Mouse (Mus musculus): ENCODE data around the gene Gabbr1.

DNA sequence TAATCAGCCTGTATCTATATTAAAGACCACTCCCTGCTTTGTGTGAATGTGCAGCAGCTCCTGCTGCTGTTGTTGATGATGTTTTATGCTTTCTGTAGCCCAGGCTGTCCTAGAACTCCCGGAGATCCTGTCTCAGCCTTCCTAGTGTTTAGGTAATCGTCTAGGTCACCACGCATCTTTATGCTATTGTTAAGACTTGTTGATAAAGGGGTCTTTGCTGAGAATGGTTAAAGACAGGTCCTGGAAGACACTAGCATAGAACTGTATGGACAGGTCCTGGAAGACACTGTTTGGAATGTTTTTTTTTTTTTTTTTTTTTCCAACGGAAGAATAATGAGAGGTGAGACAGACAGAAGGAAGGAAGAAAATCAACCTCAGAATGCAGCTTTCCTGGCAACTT lies 42.4 kb upstream of the Gabbr1 start:
- TF ChIP-seq CTCF (IDR thresholded peaks at IDR 0.05) (no peak), EP300 (IDR thresholded peaks at IDR 0.05) (no peak)
